Mouse (Mus musculus) ES-Bruce4 (cell line): ENCODE measurements around the gene Ubxn11.
A peak's percentile ranks its signal among the peaks of the same experiment; 100 is the strongest.

ENCODE experiments used
- CTCF ChIP-seq: IDR thresholded peaks from one replicate; pipeline ENCODE4 v1.8.1; 2011; ENCODE audit warnings: low read depth, low read length
- EP300 ChIP-seq: IDR thresholded peaks from 2 replicates; pipeline ENCODE4 v1.6.1; 2011; ENCODE audit warnings: low read depth, low read length; ENCODE audit not compliant: insufficient read depth
- POLR2A ChIP-seq: IDR thresholded peaks from one replicate; pipeline ENCODE4 v1.8.1; 2011; ENCODE audit warnings: low read length; ENCODE audit not compliant: insufficient read depth

DNA sequence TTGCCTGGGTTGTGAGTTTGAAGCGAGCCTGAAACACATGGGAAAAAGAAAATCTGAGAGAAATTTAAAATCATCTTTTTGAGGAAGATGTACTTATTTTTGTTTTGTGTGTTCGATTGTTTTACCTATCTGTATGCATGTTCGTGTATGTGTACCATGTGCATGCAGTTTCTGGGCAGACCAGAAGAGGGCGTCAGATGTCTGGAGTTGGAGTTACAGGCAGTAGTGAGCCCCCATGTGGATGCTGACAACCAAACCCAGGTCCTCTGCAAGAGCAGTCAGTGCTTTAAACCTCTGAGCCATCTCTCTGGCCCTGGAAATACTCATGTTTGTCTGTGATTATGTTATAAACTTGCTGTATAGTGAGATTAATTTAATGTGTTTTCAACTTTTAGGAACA, 17.4 kb upstream of the Ubxn11 start:
- TF ChIP-seq POLR2A (no peak), EP300 (no peak), CTCF (peak; percentile 55)
